Mouse (Mus musculus): ENCODE results near the gene Coil. TPM values are rescaled to one million over a fixed set of nuclear protein-coding genes. Genes with fewer than 3 reads are reported as not detected.

Gene Coil
- polyA plus RNA-seq, 1 experiment = 6.8 TPM

DNA sequence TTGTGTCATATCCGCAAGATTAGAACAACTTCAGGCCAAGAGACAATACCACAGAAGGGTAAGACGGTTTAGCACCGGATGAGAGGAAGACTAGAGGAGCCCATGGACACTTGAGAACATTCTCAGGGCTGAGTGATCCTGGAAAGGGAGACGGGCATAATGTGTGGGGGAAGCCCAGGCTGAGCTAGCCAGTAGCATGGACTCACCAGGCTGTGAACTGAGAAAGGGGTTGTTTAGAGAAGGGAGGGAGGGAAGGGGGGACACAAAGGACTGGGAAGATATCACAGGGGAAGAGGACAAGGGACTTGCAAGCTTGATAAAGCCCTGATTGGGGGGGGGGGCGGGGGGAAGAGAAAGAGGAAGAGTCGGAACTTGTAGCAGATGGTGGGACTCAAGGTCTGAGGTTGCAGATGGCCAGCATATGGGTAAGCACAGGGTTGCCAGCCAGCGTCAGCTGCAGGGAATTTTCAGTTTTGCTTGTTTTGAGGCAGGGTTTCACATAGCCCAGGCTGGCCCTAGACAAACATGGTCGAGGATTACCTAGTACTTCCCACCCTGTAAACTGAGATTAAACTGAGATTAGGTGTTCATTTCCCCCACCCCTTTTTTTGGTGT, 24.0 kb upstream of the Coil start:
- Histone ChIP-seq H3K79me2 (ENCODE audit: control insufficient read depth, insufficient read depth) (no peaks in the 10 kb centered on the region), H3K36me3 (ENCODE audit: control insufficient read depth, insufficient read depth) (peaks cover 48% of the 10 kb centered on the region), H3K27me3 (ENCODE audit: control insufficient read depth, insufficient read depth, insufficient read length) (no peaks in the 10 kb centered on the region), H3K79me3 (ENCODE audit: low read depth) (no peaks in the 10 kb centered on the region), H3ac (ENCODE audit: control insufficient read depth, insufficient read length, low read depth) (no peak overlapping the region), H3K4me3 (ENCODE audit: insufficient read depth, poor library complexity, severe bottlenecking) (no peak overlapping the region)
- TF ChIP-seq MAX (IDR thresholded peaks at IDR 0.05) = no peak
- TF ChIP-seq CEBPB (IDR thresholded peaks at IDR 0.05; ENCODE audit: low read depth) = no peak
- TF ChIP-seq MYOG (IDR thresholded peaks at IDR 0.05; ENCODE audit: control insufficient read depth, extremely low read depth, insufficient read length) = no peak
- TF ChIP-seq FOSL1 (IDR thresholded peaks at IDR 0.05; ENCODE audit: insufficient read depth, low read length, poor library complexity, severe bottlenecking) = no peak
- TF ChIP-seq USF1 (IDR thresholded peaks at IDR 0.05; ENCODE audit: low read depth) = no peak
- TF ChIP-seq CTCF (IDR thresholded peaks at IDR 0.05; ENCODE audit: control insufficient read depth, insufficient read depth, insufficient read length) = no peak
- no peak for TF ChIP-seq MYOD1 (IDR thresholded peaks at IDR 0.05; ENCODE audit: control insufficient read depth, insufficient read length, low read depth)

DNA sequence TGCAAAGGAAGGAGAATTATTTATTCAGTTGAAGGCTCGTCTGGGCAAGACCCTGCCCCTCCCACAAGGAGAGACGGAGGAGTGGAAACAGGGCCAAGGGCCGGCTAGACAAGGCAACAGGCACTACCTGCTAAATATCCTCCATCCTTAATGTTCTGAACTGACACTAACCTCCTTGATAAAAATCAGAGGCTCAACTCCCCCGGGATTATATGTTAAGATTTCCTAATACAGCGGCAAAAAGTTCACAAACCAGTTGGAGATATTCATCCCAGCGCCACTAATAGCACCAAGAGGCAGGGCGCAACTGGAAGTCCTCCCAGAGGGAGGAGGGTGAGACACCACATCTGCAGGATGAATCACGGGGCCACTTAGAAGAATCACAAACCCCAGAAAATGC, 21.2 kb upstream of the Coil start:
- no peak overlapping the region for H3ac ChIP-seq (ENCODE audit: control insufficient read depth, insufficient read length, low read depth)
- peaks cover 39% of the 10 kb centered on the region for H3K36me3 ChIP-seq (ENCODE audit: control insufficient read depth, insufficient read depth)
- peaks cover 26% of the 10 kb centered on the region for H3K79me2 ChIP-seq (ENCODE audit: control insufficient read depth, insufficient read depth)
- TF ChIP-seq CTCF (IDR thresholded peaks at IDR 0.05; ENCODE audit: control insufficient read depth, insufficient read depth, insufficient read length) (no peak), CEBPB (IDR thresholded peaks at IDR 0.05; ENCODE audit: low read depth) (no peak), MYOG (IDR thresholded peaks at IDR 0.05; ENCODE audit: control insufficient read depth, extremely low read depth, insufficient read length) (no peak), MYOD1 (IDR thresholded peaks at IDR 0.05; ENCODE audit: control insufficient read depth, insufficient read length, low read depth) (no peak)
- peaks cover 10% of the 10 kb centered on the region for H3K79me3 ChIP-seq (ENCODE audit: low read depth)
- H3K4me3 ChIP-seq (ENCODE audit: insufficient read depth, poor library complexity, severe bottlenecking) = no peak overlapping the region
- H3K27me3 ChIP-seq (ENCODE audit: control insufficient read depth, insufficient read depth, insufficient read length) = no peaks in the 10 kb centered on the region

DNA sequence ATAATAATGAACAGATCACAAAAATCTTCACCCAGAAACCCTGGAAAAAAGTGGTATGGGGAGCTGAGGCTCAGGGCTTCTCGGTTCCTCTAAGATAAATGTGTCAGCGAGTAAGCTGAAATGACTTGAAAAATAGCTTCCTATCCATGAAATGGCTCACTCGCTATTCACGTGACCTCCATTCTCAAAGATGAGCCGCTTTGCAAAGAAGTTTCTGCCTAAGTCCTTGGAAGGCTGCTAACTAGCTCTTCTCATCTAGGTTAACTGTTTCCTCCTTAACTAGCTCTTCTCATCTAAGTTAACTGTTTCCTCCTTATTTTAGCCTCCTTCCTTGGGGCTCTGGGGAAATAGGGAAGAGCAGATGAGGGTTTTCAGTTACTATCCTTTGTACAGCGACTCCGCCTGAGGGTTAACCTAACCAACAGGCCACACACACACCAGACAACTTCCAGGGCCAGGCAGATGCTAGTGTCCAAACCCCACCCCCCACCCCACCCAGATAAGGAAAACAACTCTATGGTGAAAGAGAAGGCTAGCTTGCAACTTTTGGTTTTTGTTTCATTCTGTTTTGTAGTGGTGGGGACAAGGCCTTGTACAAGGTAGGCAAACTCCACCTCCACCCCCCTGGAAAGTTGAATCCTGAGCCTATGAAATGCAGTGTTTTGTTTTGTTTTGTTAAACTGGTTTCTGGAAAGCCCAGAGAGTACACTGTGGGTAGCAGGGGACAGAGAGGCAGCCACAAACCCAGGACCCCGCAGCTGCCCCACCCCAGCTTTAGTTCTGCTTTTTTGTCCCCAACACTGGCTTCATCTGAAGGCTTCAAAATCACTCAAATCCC, 20.0 kb upstream of the Coil start:
- peaks cover 31% of the 10 kb centered on the region for H3K36me3 ChIP-seq (ENCODE audit: control insufficient read depth, insufficient read depth)
- TF ChIP-seq MYOG (IDR thresholded peaks at IDR 0.05; ENCODE audit: control insufficient read depth, extremely low read depth, insufficient read length) (no peak), MYOD1 (IDR thresholded peaks at IDR 0.05; ENCODE audit: control insufficient read depth, insufficient read length, low read depth) (no peak), USF1 (IDR thresholded peaks at IDR 0.05; ENCODE audit: low read depth) (no peak), MAX (IDR thresholded peaks at IDR 0.05) (no peak), FOSL1 (IDR thresholded peaks at IDR 0.05; ENCODE audit: insufficient read depth, low read length, poor library complexity, severe bottlenecking) (no peak), CEBPB (IDR thresholded peaks at IDR 0.05; ENCODE audit: low read depth) (no peak), CTCF (IDR thresholded peaks at IDR 0.05; ENCODE audit: control insufficient read depth, insufficient read depth, insufficient read length) (no peak)

DNA sequence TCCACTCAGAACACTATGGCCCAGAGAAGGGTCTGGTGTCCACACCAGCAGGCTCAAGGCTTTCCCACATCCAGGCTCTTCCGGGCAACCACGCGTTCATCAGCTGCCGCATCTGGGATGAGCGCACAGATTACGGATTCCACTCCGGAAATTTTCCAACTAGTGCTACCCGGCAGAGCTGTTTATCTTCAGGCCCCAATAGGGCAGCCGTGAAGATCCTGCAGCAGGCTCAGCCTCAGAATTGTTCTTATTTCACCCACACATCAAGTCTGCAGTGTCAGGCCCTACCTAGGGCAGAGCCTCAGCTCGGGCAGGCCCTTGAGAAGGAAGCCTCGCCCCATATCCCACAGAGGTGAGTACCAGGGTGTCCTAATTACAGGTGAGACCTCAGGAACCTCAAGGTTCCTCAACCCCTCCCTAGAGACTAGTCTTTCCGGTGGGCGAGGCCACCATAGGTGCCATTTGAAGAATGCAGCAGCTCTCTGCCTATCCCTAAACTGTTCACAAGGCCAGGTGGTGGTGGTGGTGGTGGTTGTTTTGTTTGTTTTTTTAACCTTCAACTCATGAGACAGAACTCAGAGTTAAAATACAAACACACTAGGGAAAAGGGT, 19.3 kb upstream of the Coil start:
- TF ChIP-seq MYOG (IDR thresholded peaks at IDR 0.05; ENCODE audit: control insufficient read depth, extremely low read depth, insufficient read length) = no peak
- no peak for TF ChIP-seq FOSL1 (IDR thresholded peaks at IDR 0.05; ENCODE audit: insufficient read depth, low read length, poor library complexity, severe bottlenecking)
- no peak for TF ChIP-seq MAX (IDR thresholded peaks at IDR 0.05)
- no peak for TF ChIP-seq MYOD1 (IDR thresholded peaks at IDR 0.05; ENCODE audit: control insufficient read depth, insufficient read length, low read depth)
- TF ChIP-seq CEBPB (IDR thresholded peaks at IDR 0.05; ENCODE audit: low read depth) = no peak
- TF ChIP-seq USF1 (IDR thresholded peaks at IDR 0.05; ENCODE audit: low read depth) = no peak
- TF ChIP-seq CTCF (IDR thresholded peaks at IDR 0.05; ENCODE audit: control insufficient read depth, insufficient read depth, insufficient read length) = no peak
- H3K36me3 ChIP-seq (ENCODE audit: control insufficient read depth, insufficient read depth) = peaks cover 27% of the 10 kb centered on the region
- H3K4me3 ChIP-seq (ENCODE audit: insufficient read depth, poor library complexity, severe bottlenecking) = no peak overlapping the region
- no peak overlapping the region for H3ac ChIP-seq (ENCODE audit: control insufficient read depth, insufficient read length, low read depth)
- peaks cover 36% of the 10 kb centered on the region for H3K79me2 ChIP-seq (ENCODE audit: control insufficient read depth, insufficient read depth)
- H3K27me3 ChIP-seq (ENCODE audit: control insufficient read depth, insufficient read depth, insufficient read length) = no peaks in the 10 kb centered on the region
- H3K79me3 ChIP-seq (ENCODE audit: low read depth) = peaks cover 15% of the 10 kb centered on the region

More for the DNA sequence above, 20.0 kb upstream of the Coil start:
- H3K79me3 ChIP-seq (ENCODE audit: low read depth) = peaks cover 15% of the 10 kb centered on the region
- H3K79me2 ChIP-seq (ENCODE audit: control insufficient read depth, insufficient read depth) = peaks cover 36% of the 10 kb centered on the region
- H3K27me3 ChIP-seq (ENCODE audit: control insufficient read depth, insufficient read depth, insufficient read length) = no peaks in the 10 kb centered on the region
- no peak overlapping the region for H3ac ChIP-seq (ENCODE audit: control insufficient read depth, insufficient read length, low read depth)
- no peak overlapping the region for H3K4me3 ChIP-seq (ENCODE audit: insufficient read depth, poor library complexity, severe bottlenecking)

DNA sequence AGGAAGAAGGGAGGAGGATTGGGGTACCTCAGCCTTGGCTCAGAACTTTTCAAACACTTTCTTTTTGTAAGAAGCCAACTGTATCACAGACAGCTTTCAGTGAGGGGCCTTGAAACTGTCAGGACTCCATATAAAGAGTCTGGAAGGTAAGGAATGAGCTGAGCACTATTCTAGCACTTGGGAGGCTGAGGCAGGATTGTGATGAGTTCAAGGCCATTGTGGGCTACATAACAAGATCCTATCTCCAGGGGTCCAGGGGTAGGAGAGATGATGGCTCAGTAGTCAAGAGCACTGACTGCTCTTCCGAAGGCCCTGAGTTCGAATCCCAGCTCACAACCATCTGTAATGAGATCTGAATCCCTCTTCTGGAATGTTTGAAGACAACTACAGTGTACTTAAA, 18.5 kb upstream of the Coil start:
- H3ac ChIP-seq (ENCODE audit: control insufficient read depth, insufficient read length, low read depth) = no peak overlapping the region
- peaks cover 36% of the 10 kb centered on the region for H3K79me2 ChIP-seq (ENCODE audit: control insufficient read depth, insufficient read depth)
- no peaks in the 10 kb centered on the region for H3K27me3 ChIP-seq (ENCODE audit: control insufficient read depth, insufficient read depth, insufficient read length)
- H3K36me3 ChIP-seq (ENCODE audit: control insufficient read depth, insufficient read depth) = peaks cover 23% of the 10 kb centered on the region
- peaks cover 15% of the 10 kb centered on the region for H3K79me3 ChIP-seq (ENCODE audit: low read depth)
- TF ChIP-seq FOSL1 (IDR thresholded peaks at IDR 0.05; ENCODE audit: insufficient read depth, low read length, poor library complexity, severe bottlenecking) (no peak), MAX (IDR thresholded peaks at IDR 0.05) (no peak), CTCF (IDR thresholded peaks at IDR 0.05; ENCODE audit: control insufficient read depth, insufficient read depth, insufficient read length) (no peak), MYOD1 (IDR thresholded peaks at IDR 0.05; ENCODE audit: control insufficient read depth, insufficient read length, low read depth) (no peak), CEBPB (IDR thresholded peaks at IDR 0.05; ENCODE audit: low read depth) (no peak), USF1 (IDR thresholded peaks at IDR 0.05; ENCODE audit: low read depth) (no peak), MYOG (IDR thresholded peaks at IDR 0.05; ENCODE audit: control insufficient read depth, extremely low read depth, insufficient read length) (no peak)
- H3K4me3 ChIP-seq (ENCODE audit: insufficient read depth, poor library complexity, severe bottlenecking) = no peak overlapping the region
